Mouse (Mus musculus): ENCODE data around the gene Shtn1. TPM values are rescaled to one million over a fixed set of nuclear protein-coding genes. Genes with fewer than 3 reads are reported as not detected.

The Shtn1 gene
- polyA plus RNA-seq, 1 experiment from 2014 or later: 0.94 TPM

GRCm38 (mm10) chr19:59052783-59053490, 23.0 kb downstream of the Shtn1 start:
- no peak for ATAC-seq (ENCODE audit: insufficient number of reproducible peaks, insufficient read depth, low FRiP score, low TSS enrichment, low read depth)
- 68% methylated on average over 9 of the region's 9 CpGs for WGBS
- no peak overlapping the region for H3K27ac ChIP-seq

GRCm38 (mm10) chr19:59052053-59052452, 23.8 kb downstream of the Shtn1 start:
- no peak for ATAC-seq (ENCODE audit: insufficient number of reproducible peaks, insufficient read depth, low FRiP score, low TSS enrichment, low read depth)
- 70% methylated on average over 4 of the region's 4 CpGs for WGBS

More at GRCm38 (mm10) chr19:59052783-59053490, 23.0 kb downstream of the Shtn1 start:
- no peaks in the 10 kb centered on the region for H3K36me3 ChIP-seq
- no peaks in the 10 kb centered on the region for H3K27me3 ChIP-seq
- H3K9ac ChIP-seq (replicated peaks): no peak overlapping the region
- no peaks in the 10 kb centered on the region for H3K9me3 ChIP-seq
- no peak overlapping the region for H3K4me2 ChIP-seq
- H3K4me3 ChIP-seq (replicated peaks): no peak overlapping the region
- peaks cover 14% of the 10 kb centered on the region for H3K4me1 ChIP-seq (replicated peaks)

GRCm38 (mm10) chr19:59051622-59052021, 24.3 kb downstream of the Shtn1 start:
- H3K9me3 ChIP-seq: no peaks in the 10 kb centered on the region
- H3K4me1 ChIP-seq (replicated peaks): peaks cover 14% of the 10 kb centered on the region
- no peak overlapping the region for H3K9ac ChIP-seq (replicated peaks)
- WGBS: 73% methylated on average over 9 of the region's 9 CpGs
- H3K27ac ChIP-seq: no peak overlapping the region
- H3K4me3 ChIP-seq (replicated peaks): no peak overlapping the region
- H3K36me3 ChIP-seq: no peaks in the 10 kb centered on the region
- no peak overlapping the region for H3K4me2 ChIP-seq
- no peaks in the 10 kb centered on the region for H3K27me3 ChIP-seq
- no peak for ATAC-seq (ENCODE audit: insufficient number of reproducible peaks, insufficient read depth, low FRiP score, low TSS enrichment, low read depth)

More at GRCm38 (mm10) chr19:59052053-59052452, 23.8 kb downstream of the Shtn1 start:
- H3K4me2 ChIP-seq: no peak overlapping the region
- H3K9me3 ChIP-seq: no peaks in the 10 kb centered on the region
- no peak overlapping the region for H3K4me3 ChIP-seq (replicated peaks)
- no peak overlapping the region for H3K9ac ChIP-seq (replicated peaks)
- no peaks in the 10 kb centered on the region for H3K27me3 ChIP-seq
- peaks cover 14% of the 10 kb centered on the region for H3K4me1 ChIP-seq (replicated peaks)
- H3K36me3 ChIP-seq: no peaks in the 10 kb centered on the region
- H3K27ac ChIP-seq: no peak overlapping the region

GRCm38 (mm10) chr19:59048852-59049251, 27.0 kb downstream of the Shtn1 start:
- H3K27ac ChIP-seq: no peak overlapping the region
- ATAC-seq (ENCODE audit: insufficient number of reproducible peaks, insufficient read depth, low FRiP score, low TSS enrichment, low read depth): no peak
- no peaks in the 10 kb centered on the region for H3K27me3 ChIP-seq
- H3K9ac ChIP-seq (replicated peaks): no peak overlapping the region
- WGBS: 78% methylated on average over 6 of the region's 6 CpGs
- no peaks in the 10 kb centered on the region for H3K9me3 ChIP-seq
- H3K4me3 ChIP-seq (replicated peaks): no peak overlapping the region
- no peaks in the 10 kb centered on the region for H3K36me3 ChIP-seq
- H3K4me2 ChIP-seq: no peak overlapping the region
- peaks cover 14% of the 10 kb centered on the region for H3K4me1 ChIP-seq (replicated peaks)

- Histone ChIP-seq H3K27me3 (no peaks in the 10 kb centered on the region), H3K36me3 (no peaks in the 10 kb centered on the region), H3K4me1 (replicated peaks) (peaks cover 8% of the 10 kb centered on the region), H3K4me3 (replicated peaks) (no peak overlapping the region), H3K4me2 (no peak overlapping the region), H3K9me3 (no peaks in the 10 kb centered on the region), H3K9ac (replicated peaks) (no peak overlapping the region), H3K27ac (no peak overlapping the region)
- ATAC-seq (ENCODE audit: insufficient number of reproducible peaks, insufficient read depth, low FRiP score, low TSS enrichment, low read depth): no peak
- WGBS: 91% methylated on average over 5 of the region's 5 CpGs
Measured at GRCm38 (mm10) chr19:59047511-59047910, 28.4 kb downstream of the Shtn1 start.

- ATAC-seq (ENCODE audit: insufficient number of reproducible peaks, insufficient read depth, low FRiP score, low TSS enrichment, low read depth): no peak
- WGBS: 86% methylated on average over 3 of the region's 3 CpGs
- no peaks in the 10 kb centered on the region for H3K9me3 ChIP-seq
- no peak overlapping the region for H3K9ac ChIP-seq (replicated peaks)
- no peak overlapping the region for H3K4me2 ChIP-seq
- no peak overlapping the region for H3K4me3 ChIP-seq (replicated peaks)
- no peak overlapping the region for H3K27ac ChIP-seq
- no peaks in the 10 kb centered on the region for H3K27me3 ChIP-seq
- no peaks in the 10 kb centered on the region for H3K4me1 ChIP-seq (replicated peaks)
- H3K36me3 ChIP-seq: no peaks in the 10 kb centered on the region
Measured at GRCm38 (mm10) chr19:59041086-59041485, 34.8 kb downstream of the Shtn1 start.

- no peak for ATAC-seq (ENCODE audit: insufficient number of reproducible peaks, insufficient read depth, low FRiP score, low TSS enrichment, low read depth)
- 81% methylated on average over 4 of the region's 4 CpGs for WGBS
- H3K4me2 ChIP-seq: no peak overlapping the region
- H3K36me3 ChIP-seq: no peaks in the 10 kb centered on the region
- H3K27ac ChIP-seq: no peak overlapping the region
- peaks cover 4% of the 10 kb centered on the region; the same call in 1 of the 2 replicates for H3K9me3 ChIP-seq
- H3K27me3 ChIP-seq: no peaks in the 10 kb centered on the region
- no peaks in the 10 kb centered on the region for H3K4me1 ChIP-seq (replicated peaks)
- H3K4me3 ChIP-seq (replicated peaks): no peak overlapping the region
- H3K9ac ChIP-seq (replicated peaks): no peak overlapping the region
Measured at GRCm38 (mm10) chr19:59038793-59039192, 37.1 kb downstream of the Shtn1 start.

GRCm38 (mm10) chr19:59036811-59037210, 39.1 kb downstream of the Shtn1 start:
- WGBS: 81% methylated on average over 3 of the region's 3 CpGs
- no peak overlapping the region for H3K27ac ChIP-seq
- no peaks in the 10 kb centered on the region for H3K4me1 ChIP-seq (replicated peaks)
- H3K9me3 ChIP-seq: peaks cover 4% of the 10 kb centered on the region; the same call in 1 of the 2 replicates
- H3K4me3 ChIP-seq (replicated peaks): no peak overlapping the region
- no peak overlapping the region for H3K9ac ChIP-seq (replicated peaks)
- no peaks in the 10 kb centered on the region for H3K36me3 ChIP-seq
- no peaks in the 10 kb centered on the region for H3K27me3 ChIP-seq
- H3K4me2 ChIP-seq: no peak overlapping the region
- ATAC-seq (ENCODE audit: insufficient number of reproducible peaks, insufficient read depth, low FRiP score, low TSS enrichment, low read depth): no peak

GRCm38 (mm10) chr19:59033241-59033640, 42.7 kb downstream of the Shtn1 start:
- no peaks in the 10 kb centered on the region for H3K36me3 ChIP-seq
- peaks cover 4% of the 10 kb centered on the region; the same call in 1 of the 2 replicates for H3K9me3 ChIP-seq
- WGBS: 63% methylated on average over 4 of the region's 4 CpGs
- ATAC-seq (ENCODE audit: insufficient number of reproducible peaks, insufficient read depth, low FRiP score, low TSS enrichment, low read depth): no peak
- no peaks in the 10 kb centered on the region for H3K4me1 ChIP-seq (replicated peaks)
- H3K9ac ChIP-seq (replicated peaks): no peak overlapping the region
- no peaks in the 10 kb centered on the region for H3K27me3 ChIP-seq
- no peak overlapping the region for H3K27ac ChIP-seq
- no peak overlapping the region for H3K4me3 ChIP-seq (replicated peaks)
- no peak overlapping the region for H3K4me2 ChIP-seq

GRCm38 (mm10) chr19:59030221-59030620, 45.7 kb downstream of the Shtn1 start:
- WGBS: 86% methylated on average over 1 of the region's 1 CpGs
- no peak overlapping the region for H3K4me3 ChIP-seq (replicated peaks)
- ATAC-seq (ENCODE audit: insufficient number of reproducible peaks, insufficient read depth, low FRiP score, low TSS enrichment, low read depth): no peak

GRCm38 (mm10) chr19:59029011-59029410, 46.9 kb downstream of the Shtn1 start:
- Histone ChIP-seq H3K27ac (no peak overlapping the region), H3K9ac (replicated peaks) (no peak overlapping the region), H3K4me3 (replicated peaks) (no peak overlapping the region), H3K9me3 (no peaks in the 10 kb centered on the region), H3K4me1 (replicated peaks) (no peaks in the 10 kb centered on the region), H3K27me3 (no peaks in the 10 kb centered on the region), H3K36me3 (no peaks in the 10 kb centered on the region), H3K4me2 (no peak overlapping the region)
- 70% methylated on average over 9 of the region's 9 CpGs for WGBS
- ATAC-seq (ENCODE audit: insufficient number of reproducible peaks, insufficient read depth, low FRiP score, low TSS enrichment, low read depth): no peak

More at GRCm38 (mm10) chr19:59030221-59030620, 45.7 kb downstream of the Shtn1 start:
- H3K36me3 ChIP-seq: no peaks in the 10 kb centered on the region
- H3K9me3 ChIP-seq: peaks cover 4% of the 10 kb centered on the region; the same call in 1 of the 2 replicates
- H3K9ac ChIP-seq (replicated peaks): no peak overlapping the region
- H3K27me3 ChIP-seq: no peaks in the 10 kb centered on the region
- no peaks in the 10 kb centered on the region for H3K4me1 ChIP-seq (replicated peaks)
- no peak overlapping the region for H3K27ac ChIP-seq
- H3K4me2 ChIP-seq: no peak overlapping the region

- no peak overlapping the region for H3K27ac ChIP-seq
- no peaks in the 10 kb centered on the region for H3K9me3 ChIP-seq
- no peak overlapping the region for H3K9ac ChIP-seq (replicated peaks)
- H3K4me3 ChIP-seq (replicated peaks): no peak overlapping the region
- WGBS: 91% methylated on average over 3 of the region's 3 CpGs
- H3K4me2 ChIP-seq: no peak overlapping the region
- H3K4me1 ChIP-seq (replicated peaks): no peaks in the 10 kb centered on the region
- no peak for ATAC-seq (ENCODE audit: insufficient number of reproducible peaks, insufficient read depth, low FRiP score, low TSS enrichment, low read depth)
- H3K27me3 ChIP-seq: no peaks in the 10 kb centered on the region
- H3K36me3 ChIP-seq: no peaks in the 10 kb centered on the region
Measured at GRCm38 (mm10) chr19:59028130-59028529, 47.8 kb downstream of the Shtn1 start.
